Mouse (Mus musculus) cerebellum, adult 2 months (tissue): Measurements from ENCODE around the gene Ube2q2.

Experiments
- CTCF ChIP-seq: fragments of 200-500 bp; IDR thresholded peaks from 2 replicates; pipeline ENCODE4 v1.5.1; 2011; ENCODE audit warnings: low read depth, mild to moderate bottlenecking, control low read depth, low read length, moderate library complexity, borderline replicate concordance; ENCODE audit not compliant: insufficient read depth
- POLR2A ChIP-seq: fragments of 200-500 bp; IDR thresholded peaks from 2 replicates; pipeline ENCODE4 v1.6.1; 2011; ENCODE audit warnings: low read length, control low read depth, borderline replicate concordance; ENCODE audit not compliant: insufficient read depth

- TF ChIP-seq CTCF, result no peak
- TF ChIP-seq POLR2A, result no peak
These were observed 66.4 kb downstream of the Ube2q2 start for GRCm38 (mm10) chr9:55215056-55215455.
